Mouse (Mus musculus) hindbrain, embryonic 12.5 days (tissue): ENCODE data around the gene Rab6b. TPM values are rescaled to one million over a fixed set of nuclear protein-coding genes. Genes with fewer than 3 reads are reported as not detected.

Experiments used
- ATAC-seq: fragments of 200-750 bp; cut with Nextera tagmentation; 2 replicates; pipeline ENCODE4 v1.8.0; 2017; ENCODE audit warnings: moderate TSS enrichment; ENCODE audit not compliant: low FRiP score
- H3K27ac ChIP-seq: fragments of 300-500 bp; sonication (generic); 2 replicates; pipeline ENCODE4 v1.5.1; 2016; ENCODE audit warnings: mild to moderate bottlenecking
- H3K27me3 ChIP-seq: fragments of 300-500 bp; sonication (generic); 2 replicates; pipeline ENCODE4 v1.6.1; 2016; ENCODE audit warnings: mild to moderate bottlenecking
- H3K36me3 ChIP-seq: fragments of 300-500 bp; sonication (generic); 2 replicates; pipeline ENCODE4 v1.6.1; 2016; ENCODE audit warnings: mild to moderate bottlenecking
- H3K4me1 ChIP-seq: fragments of 300-500 bp; sonication (generic); 2 replicates; pipeline ENCODE4 v1.6.1; 2016
- H3K4me2 ChIP-seq: fragments of 300-500 bp; sonication (generic); replicated peaks from 2 replicates; pipeline ENCODE4 v1.6.1; 2016; ENCODE audit warnings: mild to moderate bottlenecking
- H3K4me3 ChIP-seq: fragments of 300-500 bp; sonication (generic); 2 replicates; pipeline ENCODE4 v1.5.1; 2016; ENCODE audit warnings: mild to moderate bottlenecking
- H3K9ac ChIP-seq: fragments of 300-500 bp; sonication (generic); 2 replicates; pipeline ENCODE4 v1.6.1; 2016; ENCODE audit warnings: mild to moderate bottlenecking, moderate library complexity
- H3K9me3 ChIP-seq: fragments of 300-500 bp; sonication (generic); replicated peaks from 2 replicates; pipeline ENCODE4 v1.6.1; 2016; ENCODE audit warnings: mild to moderate bottlenecking
- WGBS: fragments of 180-500 bp; shearing (Covaris S2); methylation state at CpG from one replicate; pipeline ENCODE4 v1.1.7; 2016; 5-methylcytosine and 5-hydroxymethylcytosine counted together
- polyA plus RNA-seq: library from polyadenylated mRNA; unstranded; fragments of >200 nt; fragmentation: Nextera tagmentation; extraction: Ambion mirVana; gene quantifications from 2 replicates; pipeline ENCODE4 v1.2.1, GENCODE M21; 2016

The Rab6b gene
- polyA plus RNA-seq, 1 experiment from 2014 or later = 58.0 TPM

DNA sequence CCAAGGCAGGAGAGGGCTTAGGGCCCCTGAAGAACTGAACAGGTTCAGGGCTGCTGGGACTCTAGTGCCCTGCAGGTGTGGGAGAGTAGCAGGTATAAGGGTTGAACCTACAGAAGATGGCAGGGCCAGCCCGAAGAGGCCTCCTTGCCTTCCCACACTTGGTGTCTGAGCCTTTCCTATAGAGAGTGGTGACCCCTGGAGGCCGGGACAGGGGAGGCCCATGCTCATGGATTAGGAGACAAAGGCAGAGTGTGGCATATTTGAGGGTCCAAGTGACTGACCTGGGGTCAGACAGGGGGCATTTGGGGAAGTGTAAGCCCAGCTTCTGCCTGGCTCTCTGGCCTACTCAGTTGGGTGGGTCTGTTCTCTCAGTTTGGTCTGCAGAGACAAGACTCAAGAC lies 8.6 kb downstream of the Rab6b start:
- no peak overlapping the region for H3K9ac ChIP-seq
- no peak overlapping the region; the same call in 1 of the 2 replicates for H3K4me2 ChIP-seq

DNA sequence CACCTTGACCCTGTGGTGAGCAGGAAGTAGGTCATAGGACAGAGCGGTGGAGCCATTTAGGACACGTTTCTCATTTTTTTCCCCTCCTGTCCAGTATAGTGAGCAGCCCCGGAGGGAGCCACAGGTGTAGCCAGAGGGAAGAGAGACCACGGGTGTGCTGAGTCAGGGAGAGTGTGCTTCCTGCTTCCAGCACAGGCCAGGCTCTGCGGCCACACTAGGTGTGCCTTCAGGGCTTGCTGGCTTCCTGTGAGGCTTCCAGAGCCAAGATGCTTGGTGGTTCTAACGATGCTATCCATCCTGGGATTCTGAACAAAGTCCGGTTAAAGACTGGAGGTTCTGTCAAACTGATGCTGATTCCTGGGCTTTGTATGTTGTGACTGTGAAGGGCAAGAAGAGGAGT lies 10.0 kb downstream of the Rab6b start:
- Histone ChIP-seq H3K4me1 (peaks cover 50% of the 10 kb centered on the region), H3K27ac (no peak overlapping the region), H3K27me3 (no peaks in the 10 kb centered on the region), H3K4me3 (no peak overlapping the region), H3K36me3 (peaks cover 8% of the 10 kb centered on the region; the same call in 1 of the 2 replicates), H3K9me3 (no peaks in the 10 kb centered on the region), H3K4me2 (no peak overlapping the region), H3K9ac (no peak overlapping the region)
- 86% methylated on average over 6 of the region's 7 CpGs for WGBS
- no peak for ATAC-seq

More for the DNA sequence above, 8.6 kb downstream of the Rab6b start:
- Histone ChIP-seq H3K4me3 (no peak overlapping the region), H3K4me1 (peaks cover 60% of the 10 kb centered on the region), H3K27me3 (no peaks in the 10 kb centered on the region), H3K9me3 (no peaks in the 10 kb centered on the region), H3K27ac (peak overlapping the region; percentile 23; the same call in 1 of the 2 replicates), H3K36me3 (peaks cover 8% of the 10 kb centered on the region; the same call in 1 of the 2 replicates)
- WGBS = 48% methylated on average over 2 of the region's 2 CpGs
- ATAC-seq = peak; percentile 26; the same call in 1 of the 2 replicates

DNA sequence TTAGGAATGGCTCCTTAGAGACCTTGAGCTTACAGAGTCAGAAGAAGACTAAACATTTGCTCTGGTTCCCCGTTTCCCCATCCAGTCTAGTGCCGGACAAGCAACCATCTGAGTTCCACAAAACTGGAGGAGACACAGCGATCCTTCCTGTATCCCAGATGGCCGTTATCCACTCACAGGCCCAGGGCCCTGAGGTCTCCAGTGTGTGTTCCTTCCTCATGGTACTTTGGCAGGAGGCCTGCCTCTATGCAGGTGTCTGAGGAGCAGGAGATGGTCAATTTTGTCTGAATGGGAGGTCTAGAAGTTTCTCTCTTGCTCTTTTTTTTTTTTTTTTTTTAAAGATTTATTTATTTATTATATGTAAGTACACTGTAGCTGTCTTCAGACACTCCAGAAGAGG lies 13.2 kb downstream of the Rab6b start:
- ATAC-seq = no peak
- Histone ChIP-seq H3K4me1 (peaks cover 21% of the 10 kb centered on the region), H3K9me3 (no peaks in the 10 kb centered on the region), H3K27me3 (no peaks in the 10 kb centered on the region), H3K36me3 (peaks cover 19% of the 10 kb centered on the region; the same call in 1 of the 2 replicates), H3K4me3 (no peak overlapping the region), H3K4me2 (no peak overlapping the region), H3K9ac (no peak overlapping the region), H3K27ac (no peak overlapping the region)
- WGBS = 97% methylated on average over 4 of the region's 4 CpGs

DNA sequence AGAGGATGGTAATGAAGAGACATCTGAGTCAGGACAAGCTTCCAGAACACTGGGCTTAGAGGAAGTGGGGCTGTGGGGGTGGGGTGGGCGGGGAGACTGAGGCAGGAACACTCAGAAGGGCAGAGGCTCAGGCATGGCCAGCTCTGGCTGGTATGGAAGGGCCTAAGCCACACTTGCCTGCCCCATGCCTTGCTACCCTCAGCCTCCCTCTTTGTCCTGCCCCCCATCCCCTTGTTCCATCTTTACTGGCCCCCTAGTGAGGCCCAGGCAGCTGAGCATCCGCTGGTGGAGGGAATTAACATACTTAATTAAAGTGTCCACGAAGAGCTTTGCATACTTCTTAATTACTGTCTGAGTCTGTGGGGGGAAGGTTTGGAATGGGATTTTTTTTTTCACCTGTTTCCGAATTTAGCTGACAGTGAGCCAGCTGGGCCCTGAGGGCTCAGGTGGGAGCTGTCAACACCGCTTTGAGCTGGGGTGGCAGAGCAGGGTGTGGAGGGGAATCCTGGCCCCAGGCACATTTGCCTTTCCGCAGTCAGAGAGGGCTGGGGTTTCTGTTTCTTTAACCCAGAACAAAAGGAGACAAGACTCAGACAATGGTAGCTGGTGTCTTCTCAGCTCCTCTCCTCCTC lies 22.0 kb downstream of the Rab6b start:
- Histone ChIP-seq H3K4me2 (no peak overlapping the region), H3K9ac (no peak overlapping the region), H3K27me3 (no peaks in the 10 kb centered on the region), H3K4me1 (peaks cover 59% of the 10 kb centered on the region), H3K27ac (peak overlapping the region; percentile 83), H3K4me3 (no peak overlapping the region), H3K9me3 (no peaks in the 10 kb centered on the region), H3K36me3 (peaks cover 10% of the 10 kb centered on the region; the same call in 1 of the 2 replicates)
- peak; percentile 49 for ATAC-seq
- WGBS = 15% methylated on average over 6 of the region's 6 CpGs

DNA sequence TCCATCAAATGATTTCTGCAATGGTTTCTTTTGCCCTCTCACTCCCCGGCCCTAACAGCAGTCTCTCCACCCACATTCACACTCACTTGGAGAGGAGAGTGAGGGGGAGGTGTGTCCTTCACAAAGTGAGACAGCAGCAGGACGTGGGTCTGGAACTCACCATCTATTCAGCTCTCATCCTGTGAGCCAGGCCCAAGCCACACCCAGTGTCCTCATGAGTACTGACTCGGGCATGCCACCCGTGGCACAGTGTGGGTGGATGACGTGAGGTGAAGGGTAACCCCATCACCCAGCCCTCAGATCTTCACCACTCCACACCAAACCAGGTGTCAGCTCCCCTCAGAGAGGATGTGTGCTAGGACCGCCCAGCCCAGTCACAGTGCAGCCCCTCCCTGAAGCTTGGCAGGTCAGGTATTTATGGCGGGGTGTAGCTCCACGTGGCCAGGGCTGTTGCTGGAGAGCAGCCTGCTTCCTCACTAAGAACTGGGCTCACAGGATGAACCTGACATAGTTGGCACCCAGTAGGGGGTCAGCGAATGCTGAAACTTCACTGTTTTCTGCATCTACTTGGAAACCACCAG lies 23.0 kb downstream of the Rab6b start:
- Histone ChIP-seq H3K9me3 (no peaks in the 10 kb centered on the region), H3K27ac (peak overlapping the region; percentile 83), H3K4me2 (no peak overlapping the region), H3K4me1 (peaks cover 66% of the 10 kb centered on the region), H3K36me3 (0 out of 2 replicates have a peak, but pooled peaks cover 3% of the 10 kb centered on the region), H3K9ac (no peak overlapping the region), H3K4me3 (no peak overlapping the region), H3K27me3 (no peaks in the 10 kb centered on the region)
- WGBS = 60% methylated on average over 9 of the region's 9 CpGs
- ATAC-seq = peak; percentile 34

DNA sequence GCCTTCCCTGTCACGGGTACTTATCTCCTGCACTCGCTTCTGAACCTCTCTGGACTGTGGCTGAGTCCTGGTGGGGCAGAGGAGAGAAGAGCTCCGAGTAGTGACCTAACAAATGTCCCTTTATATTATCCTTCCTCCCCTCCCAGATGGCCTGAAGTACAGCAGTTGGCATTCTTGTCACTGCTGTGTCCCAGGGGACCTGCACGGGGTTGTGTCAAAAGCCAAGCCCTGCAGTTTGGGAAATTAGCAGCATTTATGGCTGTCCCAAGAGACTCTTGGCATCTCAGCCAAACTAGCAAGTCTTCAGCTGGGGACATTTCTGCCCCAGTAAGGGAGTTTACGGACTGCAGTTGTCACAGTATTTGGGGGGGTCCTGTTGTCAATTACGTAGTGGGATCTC lies 27.9 kb downstream of the Rab6b start:
- Histone ChIP-seq H3K4me1 (peaks cover 60% of the 10 kb centered on the region), H3K4me3 (no peak overlapping the region), H3K27ac (no peak overlapping the region), H3K27me3 (no peaks in the 10 kb centered on the region), H3K36me3 (peaks cover 22% of the 10 kb centered on the region), H3K9me3 (no peaks in the 10 kb centered on the region), H3K4me2 (no peak overlapping the region), H3K9ac (no peak overlapping the region)
- ATAC-seq = no peak
- 60% methylated on average over 6 of the region's 6 CpGs for WGBS

DNA sequence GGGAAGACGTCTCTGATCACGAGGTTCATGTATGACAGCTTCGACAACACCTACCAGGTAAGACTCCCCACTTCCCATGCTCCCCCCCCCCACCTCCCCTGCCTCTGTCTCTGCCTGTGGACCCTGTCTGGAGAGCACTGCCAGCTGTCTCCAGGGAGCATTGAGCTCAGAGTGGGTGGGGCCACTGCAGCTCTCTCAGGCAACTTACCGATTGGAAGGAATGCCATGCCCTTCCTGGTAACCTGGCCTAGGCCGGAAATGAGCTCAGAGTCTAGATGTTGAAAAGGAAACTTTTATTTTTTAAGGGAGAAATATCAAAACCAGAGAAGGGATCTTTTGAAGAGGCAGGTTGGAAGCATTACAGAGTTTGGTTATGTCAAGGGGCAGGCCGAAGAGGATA lies 28.8 kb downstream of the Rab6b start:
- ATAC-seq = no peak
- no peak overlapping the region for H3K4me3 ChIP-seq
- no peaks in the 10 kb centered on the region for H3K9me3 ChIP-seq
- H3K9ac ChIP-seq = no peak overlapping the region
- H3K36me3 ChIP-seq = peaks cover 22% of the 10 kb centered on the region
- no peak overlapping the region for H3K27ac ChIP-seq
- no peak overlapping the region for H3K4me2 ChIP-seq
- peaks cover 63% of the 10 kb centered on the region for H3K4me1 ChIP-seq
- 86% methylated on average over 6 of the region's 6 CpGs for WGBS
- H3K27me3 ChIP-seq = no peaks in the 10 kb centered on the region

DNA sequence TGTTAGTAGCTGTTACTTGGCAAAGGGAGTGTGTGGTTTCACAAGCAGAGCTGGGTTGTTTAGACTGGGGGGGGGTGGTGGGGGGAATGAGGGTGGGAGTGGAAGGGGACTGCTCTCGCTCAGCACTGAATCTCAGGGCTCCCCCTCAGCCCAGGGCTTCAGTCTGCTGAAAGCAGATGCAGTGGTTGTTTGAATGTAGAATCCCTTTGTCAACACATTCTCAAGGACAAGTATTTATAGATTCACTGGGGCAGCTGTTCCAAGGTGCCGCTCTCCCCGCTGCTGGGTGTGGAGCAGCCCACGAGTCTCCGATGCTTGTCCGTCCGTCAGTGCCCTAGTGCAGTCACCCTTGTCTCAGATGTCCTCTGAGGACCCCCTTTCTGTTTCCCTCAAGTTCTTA lies 29.7 kb downstream of the Rab6b start:
- H3K27ac ChIP-seq = no peak overlapping the region
- H3K9me3 ChIP-seq = no peaks in the 10 kb centered on the region
- no peak overlapping the region for H3K4me3 ChIP-seq
- peaks cover 67% of the 10 kb centered on the region for H3K4me1 ChIP-seq
- ATAC-seq = no peak
- H3K4me2 ChIP-seq = no peak overlapping the region
- no peaks in the 10 kb centered on the region for H3K27me3 ChIP-seq
- H3K9ac ChIP-seq = no peak overlapping the region
- 93% methylated on average over 7 of the region's 7 CpGs for WGBS
- H3K36me3 ChIP-seq = peaks cover 25% of the 10 kb centered on the region

DNA sequence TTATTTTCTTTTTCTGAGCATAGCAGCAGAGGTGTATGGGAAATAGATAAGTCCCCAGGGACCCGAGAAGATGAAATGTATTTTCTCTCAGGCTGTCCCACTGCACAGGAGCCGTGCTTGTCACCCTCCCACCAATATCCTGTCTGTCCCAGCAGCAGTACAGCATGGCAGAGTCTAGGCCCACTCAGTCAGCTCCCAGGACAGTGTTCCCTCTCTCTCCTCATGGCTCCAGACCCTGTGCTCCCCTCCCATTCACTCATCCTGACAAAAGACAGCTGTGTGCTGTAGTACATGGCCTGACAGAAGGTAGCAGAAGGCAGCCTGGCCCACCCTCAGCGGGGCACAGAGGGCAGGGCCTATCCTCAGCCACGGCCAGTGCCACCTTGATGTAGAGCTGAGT lies 32.3 kb downstream of the Rab6b start:
- Histone ChIP-seq H3K4me2 (no peak overlapping the region), H3K27ac (peak overlapping the region; percentile 87), H3K36me3 (peaks cover 25% of the 10 kb centered on the region), H3K4me3 (no peak overlapping the region), H3K9me3 (no peaks in the 10 kb centered on the region), H3K27me3 (no peaks in the 10 kb centered on the region), H3K4me1 (peaks cover 71% of the 10 kb centered on the region), H3K9ac (peak overlapping the region; percentile 27; the same call in 1 of the 2 replicates)
- WGBS = 59% methylated on average over 4 of the region's 4 CpGs
- no peak; the same call in 1 of the 2 replicates for ATAC-seq

DNA sequence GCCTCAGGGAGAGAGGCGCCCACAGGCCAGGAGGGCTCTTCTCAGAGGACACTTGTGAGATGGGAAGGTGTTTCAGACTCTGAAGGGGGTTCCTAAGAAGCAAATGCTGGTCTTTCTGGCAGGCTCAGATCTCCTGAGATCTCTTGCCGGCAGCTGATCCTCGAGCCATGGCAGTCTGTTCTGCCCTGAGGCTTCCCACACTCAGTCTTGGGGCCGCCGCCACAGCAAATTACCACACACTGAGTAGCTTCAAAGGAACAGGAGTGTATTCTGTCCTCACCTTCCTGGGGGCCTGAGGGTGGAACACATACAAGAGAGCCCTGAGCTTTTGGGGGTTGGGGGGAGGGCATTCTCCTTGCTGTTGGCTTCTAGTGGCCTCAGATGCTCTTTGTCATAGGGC lies 33.8 kb downstream of the Rab6b start:
- WGBS = 37% methylated on average over 5 of the region's 5 CpGs
- ATAC-seq = no peak
- no peak overlapping the region for H3K4me2 ChIP-seq

DNA sequence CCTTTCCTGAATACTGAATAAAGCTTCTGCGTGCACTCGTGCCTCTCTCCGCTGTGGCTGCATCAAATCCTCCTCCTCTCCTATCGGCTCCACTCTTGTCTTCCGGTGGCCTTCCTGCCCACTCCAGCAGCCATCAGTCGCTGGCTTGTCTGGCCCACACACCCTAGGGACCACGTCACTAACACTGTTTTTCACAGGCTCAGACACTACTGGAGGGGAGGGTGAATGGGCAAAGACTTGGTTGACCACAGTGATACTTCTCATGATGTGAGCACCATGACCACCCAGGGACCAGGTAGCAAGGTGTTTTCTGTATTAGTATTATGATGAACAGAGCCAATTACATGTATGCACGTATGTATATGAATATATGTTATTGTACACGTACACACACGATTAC lies 34.7 kb downstream of the Rab6b start:
- Histone ChIP-seq H3K4me2 (peak overlapping the region; percentile 34; the same call in 1 of the 2 replicates), H3K9ac (no peak overlapping the region; the same call in 1 of the 2 replicates), H3K27ac (peak overlapping the region; percentile 87), H3K4me1 (peaks cover 58% of the 10 kb centered on the region), H3K9me3 (no peaks in the 10 kb centered on the region), H3K4me3 (no peak overlapping the region), H3K36me3 (peaks cover 29% of the 10 kb centered on the region), H3K27me3 (no peaks in the 10 kb centered on the region)
- ATAC-seq = peak; percentile 44
- WGBS = 59% methylated on average over 10 of the region's 10 CpGs

More for the DNA sequence above, 33.8 kb downstream of the Rab6b start:
- Histone ChIP-seq H3K4me3 (no peak overlapping the region), H3K9me3 (no peaks in the 10 kb centered on the region), H3K9ac (peak overlapping the region; percentile 38; the same call in 1 of the 2 replicates), H3K27me3 (no peaks in the 10 kb centered on the region), H3K4me1 (peaks cover 59% of the 10 kb centered on the region), H3K27ac (peak overlapping the region; percentile 87), H3K36me3 (peaks cover 29% of the 10 kb centered on the region)

DNA sequence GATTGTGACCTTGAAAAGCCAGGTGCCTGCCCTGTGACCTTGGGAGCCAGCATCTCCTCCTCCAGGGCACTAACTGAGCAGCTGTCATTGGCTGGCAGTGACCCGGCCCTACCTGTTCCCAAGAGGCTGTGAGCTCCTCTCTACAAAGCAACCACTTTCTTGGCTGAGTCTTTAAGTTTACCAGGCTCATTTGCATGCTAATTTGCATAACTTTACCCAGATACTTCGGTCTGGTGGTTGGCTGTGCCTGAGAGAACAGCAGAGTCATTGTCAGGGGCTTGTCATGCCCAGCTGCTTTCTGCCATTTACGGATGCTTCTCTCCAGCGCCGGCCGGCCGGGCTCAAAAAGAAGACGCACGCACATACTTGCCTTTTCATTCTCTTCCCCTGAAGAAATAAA lies 35.1 kb downstream of the Rab6b start:
- H3K9ac ChIP-seq = no peak overlapping the region
- peaks cover 58% of the 10 kb centered on the region for H3K4me1 ChIP-seq
- peak; percentile 86 for ATAC-seq
- H3K36me3 ChIP-seq = peaks cover 24% of the 10 kb centered on the region
- H3K4me2 ChIP-seq = peak overlapping the region; percentile 34
- H3K27me3 ChIP-seq = no peaks in the 10 kb centered on the region
- 21% methylated on average over 9 of the region's 9 CpGs for WGBS
- H3K4me3 ChIP-seq = no peak overlapping the region
- H3K9me3 ChIP-seq = no peaks in the 10 kb centered on the region
- H3K27ac ChIP-seq = peak overlapping the region; percentile 87
